Mouse (Mus musculus): ENCODE results near the gene Dna2.

The Dna2 gene

DNA sequence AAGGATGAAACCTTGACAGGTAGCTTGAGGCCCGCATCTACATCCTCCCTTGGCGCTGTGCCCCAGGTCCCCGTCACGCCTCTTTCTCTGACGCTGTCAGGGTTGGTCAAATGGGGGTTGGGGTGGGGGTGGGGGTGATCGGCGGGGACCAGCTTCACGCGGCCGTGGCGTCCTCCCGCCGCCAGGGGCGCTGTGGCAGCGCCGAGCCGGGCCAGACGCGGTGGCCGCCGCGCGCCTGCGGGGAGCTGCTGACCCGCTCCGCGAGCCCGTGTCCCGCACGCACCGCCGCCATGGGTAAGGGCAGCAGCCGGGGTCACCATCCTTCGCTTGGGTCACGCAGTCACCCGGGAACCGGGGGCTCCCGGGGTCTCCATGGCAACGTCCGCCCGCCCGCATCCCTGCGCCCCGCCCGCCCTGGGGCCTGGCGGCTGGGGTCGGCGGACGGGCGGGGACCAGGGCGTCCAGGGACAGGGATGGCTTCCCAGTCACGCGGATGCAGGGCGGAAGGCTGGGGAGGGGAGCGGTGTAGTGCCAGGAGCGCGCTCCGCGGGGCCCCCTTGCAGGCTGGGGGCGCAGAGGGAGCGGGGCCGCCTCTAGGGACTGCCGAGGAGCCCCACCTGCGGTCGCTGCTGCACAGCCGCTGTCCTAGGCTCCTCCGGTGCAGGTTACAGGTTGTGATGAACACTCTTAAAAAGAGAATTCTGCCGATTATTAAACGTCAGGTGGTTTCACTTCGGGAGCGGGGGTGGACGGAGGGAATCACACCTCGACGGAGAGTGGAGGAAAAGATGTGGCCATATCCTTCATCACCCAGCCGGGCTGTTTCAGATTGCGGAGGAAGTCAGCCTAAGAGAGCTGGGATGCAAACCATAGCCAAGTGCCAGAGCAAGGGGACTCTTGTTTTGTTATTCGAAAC, 33.5 kb downstream of the Dna2 start, which contains the start of gene Rufy2:
Gene Rufy2 (plus strand): TSS at position 185 of the 916 bp plus-strand sequence.
- DNase-seq (ENCODE audit: low read depth, low spot score): peak; percentile 34

DNA sequence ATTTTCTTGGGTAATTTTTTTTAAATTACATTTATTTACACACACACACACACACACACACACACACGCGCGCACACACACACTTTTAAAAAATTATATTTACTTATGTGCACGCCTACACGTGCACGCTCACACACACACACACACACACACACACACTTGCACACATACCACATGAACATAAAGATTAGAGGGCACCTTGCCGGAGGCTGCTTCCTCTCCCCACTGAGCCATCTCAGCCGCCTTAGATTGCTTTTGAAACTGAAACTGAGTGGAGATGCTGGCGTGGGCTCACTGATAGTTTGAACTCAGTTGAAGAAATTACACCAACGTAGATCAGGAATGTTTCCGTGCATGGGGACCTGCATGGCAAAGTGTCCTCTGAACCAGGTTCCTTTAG, 37.2 kb downstream of the Dna2 start:
- DNase-seq (ENCODE audit: low read depth, low spot score): no peak

DNA sequence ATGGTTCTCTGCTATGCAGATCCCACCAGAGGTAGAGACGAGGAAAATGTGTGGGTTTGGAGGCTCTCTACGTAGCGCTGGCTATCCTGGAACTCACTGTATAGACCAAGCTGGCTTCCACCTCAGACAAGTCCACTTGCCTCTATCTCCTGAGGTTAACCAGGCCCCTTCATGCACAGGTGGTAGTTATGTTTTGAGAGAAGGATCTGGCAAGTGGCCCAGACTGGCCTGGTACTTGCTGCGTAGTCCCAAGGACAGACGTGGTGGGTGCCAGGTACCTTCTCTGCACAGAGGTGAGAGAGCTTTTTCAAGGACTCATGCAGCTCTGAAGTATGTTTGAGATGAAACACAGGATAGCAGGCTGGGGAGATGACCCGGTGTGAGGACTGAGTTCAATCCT, 37.7 kb downstream of the Dna2 start:
- DNase-seq (ENCODE audit: low read depth, low spot score): no peak

DNA sequence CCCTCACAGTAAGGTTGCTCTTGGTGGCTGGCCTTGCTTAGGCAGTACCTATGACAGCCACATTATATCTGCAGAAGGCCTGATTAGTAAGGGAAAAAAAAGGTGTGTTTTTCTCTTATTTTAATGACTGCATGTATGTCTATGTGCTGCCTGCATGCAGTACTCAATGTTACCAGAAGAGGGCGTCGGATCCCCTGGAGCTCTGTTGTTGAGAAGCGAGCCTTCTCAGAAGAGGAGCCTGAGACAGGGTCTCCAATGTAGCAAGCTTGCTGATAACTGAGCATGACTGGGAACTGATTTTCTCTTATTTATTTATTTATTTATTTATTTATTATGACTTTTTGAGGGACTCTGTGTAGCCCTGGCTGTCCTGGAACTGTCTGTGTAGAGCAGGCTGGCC, 40.5 kb downstream of the Dna2 start:
- peak; percentile 55 for DNase-seq (ENCODE audit: low read depth, low spot score)

DNA sequence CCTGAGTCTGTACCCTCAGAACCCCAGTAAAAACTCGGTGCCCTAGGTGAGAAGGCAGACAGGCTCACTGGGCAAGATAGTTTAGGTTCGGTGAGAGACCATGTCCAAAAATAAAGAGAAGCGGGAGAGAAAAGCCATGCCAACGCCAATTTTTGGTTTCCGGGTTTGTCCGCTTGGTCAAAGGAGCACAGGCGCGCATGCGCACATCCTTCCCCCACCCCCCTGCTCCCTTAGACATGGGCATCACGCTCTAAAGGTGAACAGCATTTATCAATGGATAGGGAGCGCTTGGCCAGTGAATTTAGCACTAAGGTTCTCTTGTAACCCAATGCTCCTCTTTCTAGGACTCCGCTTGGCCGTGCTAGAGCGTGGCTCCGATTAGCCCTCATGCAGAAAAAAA, 43.8 kb downstream of the Dna2 start:
- no peak for DNase-seq (ENCODE audit: low read depth, low spot score)

GRCm38 (mm10) chr10:62993991-62994390, 47.2 kb downstream of the Dna2 start:
- no peak for DNase-seq (ENCODE audit: low read depth, low spot score)

DNA sequence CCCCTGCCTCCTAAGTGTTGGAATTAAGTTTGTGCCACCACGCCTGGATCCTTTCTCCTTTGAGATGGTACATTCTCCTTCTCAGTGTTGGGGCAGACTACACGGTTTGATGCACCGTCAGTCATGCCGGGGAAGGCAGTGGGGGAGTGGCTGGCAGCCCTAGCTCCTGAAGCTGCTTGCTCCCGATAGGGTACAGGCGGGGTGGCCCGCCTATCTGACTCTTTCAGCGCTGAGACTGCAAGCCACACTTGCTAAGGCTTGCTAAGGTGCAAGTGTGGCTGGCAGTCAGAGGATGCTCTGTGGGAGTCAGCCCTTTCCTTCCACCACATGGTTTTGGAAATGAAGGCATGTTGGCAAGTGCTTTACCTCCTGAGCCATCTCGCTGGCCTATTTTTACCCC, 53.8 kb downstream of the Dna2 start:
- no peak for DNase-seq (ENCODE audit: low read depth, low spot score)

DNA sequence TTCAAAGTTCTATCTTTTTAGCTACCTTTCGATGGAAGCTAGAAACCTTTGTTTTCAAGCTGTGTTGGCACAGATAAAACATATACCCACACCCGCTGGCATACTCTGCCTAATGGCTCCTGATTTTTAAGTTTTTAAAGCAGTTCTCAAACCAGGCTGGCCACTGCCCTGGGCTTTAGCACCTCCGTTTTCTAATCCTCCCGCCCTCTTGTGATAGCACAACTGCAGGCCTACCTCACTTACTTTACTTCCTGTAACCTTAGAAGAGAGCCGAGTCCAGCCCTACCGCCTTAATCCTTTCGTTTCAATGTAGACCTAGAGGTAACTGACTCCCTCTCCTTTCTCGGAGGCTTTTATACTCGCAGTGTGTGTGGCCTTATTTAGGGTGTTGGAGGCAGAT, 56.4 kb downstream of the Dna2 start:
- DNase-seq (ENCODE audit: low read depth, low spot score): no peak

DNA sequence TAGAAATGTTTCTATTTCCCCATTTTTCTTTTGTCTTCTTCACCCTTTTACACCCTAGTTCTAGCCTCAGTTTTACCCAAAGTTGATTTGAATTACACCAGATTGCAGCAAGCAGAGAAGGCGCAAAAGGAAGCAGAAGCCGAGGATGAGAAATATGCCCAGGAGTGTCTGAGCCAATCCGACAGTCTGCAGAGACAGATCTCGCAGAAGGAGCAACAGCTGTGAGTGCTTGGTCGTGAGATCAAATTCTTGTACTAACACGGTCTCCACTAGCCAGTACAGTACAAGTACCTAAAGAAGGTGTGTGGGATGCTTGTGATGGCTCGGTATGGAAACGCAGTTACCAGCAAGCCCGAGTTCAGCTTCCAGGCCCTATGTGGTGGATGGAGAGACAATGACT, 57.7 kb downstream of the Dna2 start:
- DNase-seq (ENCODE audit: low read depth, low spot score): no peak

DNA sequence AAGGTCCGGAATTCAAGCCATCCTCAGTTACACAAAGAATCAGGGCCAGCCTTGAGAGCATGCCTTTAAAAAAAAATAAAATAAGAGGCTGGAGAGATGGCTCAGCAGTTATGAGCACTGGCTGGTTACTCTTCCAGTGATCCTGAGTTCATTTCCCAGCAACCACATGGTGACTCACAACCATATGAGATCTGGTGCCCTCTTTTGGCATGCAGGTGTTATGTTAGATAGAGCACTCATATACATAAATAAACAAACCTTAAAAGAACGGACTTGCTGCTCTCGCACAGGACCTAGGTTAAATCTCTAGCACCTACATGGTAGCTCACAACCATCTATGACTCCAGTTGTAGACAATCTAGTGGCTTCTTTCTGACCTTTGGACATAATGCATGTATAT, 61.4 kb downstream of the Dna2 start:
- DNase-seq (ENCODE audit: low read depth, low spot score): no peak

GRCm38 (mm10) chr10:63010268-63010667, 63.4 kb downstream of the Dna2 start:
- no peak for DNase-seq (ENCODE audit: low read depth, low spot score)

- DNase-seq (ENCODE audit: low read depth, low spot score): no peak
These were observed 64.7 kb downstream of the Dna2 start for GRCm38 (mm10) chr10:63011556-63011955.

GRCm38 (mm10) chr10:63013476-63013875, 66.7 kb downstream of the Dna2 start:
- no peak for DNase-seq (ENCODE audit: low read depth, low spot score)

GRCm38 (mm10) chr10:63014168-63014567, 67.3 kb downstream of the Dna2 start:
- DNase-seq (ENCODE audit: low read depth, low spot score): no peak

DNA sequence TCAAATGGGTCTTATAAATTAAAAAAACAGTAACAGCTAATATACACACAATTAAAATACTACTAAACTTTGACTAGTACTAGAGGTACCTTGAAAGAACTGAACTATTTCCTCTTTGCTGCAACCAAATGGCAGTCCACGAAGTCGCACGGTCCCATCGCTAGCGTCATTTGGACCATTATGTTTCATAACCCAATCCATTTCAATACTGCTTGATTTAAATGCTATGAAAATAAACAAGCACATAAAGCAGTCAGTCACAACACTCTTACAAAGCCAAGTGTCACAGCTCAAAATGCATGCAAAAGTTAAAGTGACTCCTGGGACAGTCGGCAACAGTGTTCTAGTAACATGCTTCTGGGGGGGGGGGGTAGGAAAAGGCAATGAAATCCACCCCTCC, 72.5 kb downstream of the Dna2 start:
- DNase-seq (ENCODE audit: low read depth, low spot score): no peak

- DNase-seq (ENCODE audit: low read depth, low spot score): no peak
These were observed 74.9 kb downstream of the Dna2 start for GRCm38 (mm10) chr10:63021702-63022101.

GRCm38 (mm10) chr10:63022541-63023120, 75.8 kb downstream of the Dna2 start:
- no peak for DNase-seq (ENCODE audit: low read depth, low spot score)

- DNase-seq (ENCODE audit: low read depth, low spot score): no peak
These were observed 76.4 kb downstream of the Dna2 start for GRCm38 (mm10) chr10:63023121-63023748.
